Mouse (Mus musculus): Measurements from ENCODE around the gene Hnrnpll.

Hnrnpll gene

DNA sequence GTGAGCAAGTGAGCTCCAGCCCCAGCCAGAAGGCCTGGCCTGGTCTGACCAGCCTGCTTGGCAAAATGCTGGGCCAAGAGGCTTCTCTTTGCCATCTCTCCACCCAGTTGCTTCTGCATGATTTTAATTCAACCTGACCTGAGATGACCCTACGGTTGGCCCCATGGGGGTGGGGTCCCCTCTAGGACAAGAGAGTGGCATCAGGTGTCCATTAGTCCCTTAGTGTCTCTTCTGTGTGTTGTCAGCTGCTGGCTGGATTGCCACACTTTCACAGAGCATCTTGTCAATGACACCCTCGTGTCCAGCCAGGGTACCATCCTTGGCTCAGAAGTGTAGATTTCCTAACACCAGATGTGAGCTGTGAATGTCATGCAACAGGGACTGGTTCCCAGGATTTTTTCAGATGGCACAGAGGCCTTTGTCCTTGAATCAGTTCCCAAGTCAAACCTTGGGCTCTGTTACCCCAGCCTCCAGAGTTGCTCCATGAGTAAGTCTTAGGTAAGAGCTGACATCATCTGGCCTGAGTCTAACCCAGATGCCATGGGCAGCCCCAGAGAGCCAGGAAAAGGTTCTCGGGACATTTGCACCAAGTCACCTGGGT is 66.9 kb downstream of the Hnrnpll start:
- DNase-seq = no peak

GRCm38 (mm10) chr17:79992114-79992513 is 70.0 kb downstream of the Hnrnpll start:
- DNase-seq = no peak

DNA sequence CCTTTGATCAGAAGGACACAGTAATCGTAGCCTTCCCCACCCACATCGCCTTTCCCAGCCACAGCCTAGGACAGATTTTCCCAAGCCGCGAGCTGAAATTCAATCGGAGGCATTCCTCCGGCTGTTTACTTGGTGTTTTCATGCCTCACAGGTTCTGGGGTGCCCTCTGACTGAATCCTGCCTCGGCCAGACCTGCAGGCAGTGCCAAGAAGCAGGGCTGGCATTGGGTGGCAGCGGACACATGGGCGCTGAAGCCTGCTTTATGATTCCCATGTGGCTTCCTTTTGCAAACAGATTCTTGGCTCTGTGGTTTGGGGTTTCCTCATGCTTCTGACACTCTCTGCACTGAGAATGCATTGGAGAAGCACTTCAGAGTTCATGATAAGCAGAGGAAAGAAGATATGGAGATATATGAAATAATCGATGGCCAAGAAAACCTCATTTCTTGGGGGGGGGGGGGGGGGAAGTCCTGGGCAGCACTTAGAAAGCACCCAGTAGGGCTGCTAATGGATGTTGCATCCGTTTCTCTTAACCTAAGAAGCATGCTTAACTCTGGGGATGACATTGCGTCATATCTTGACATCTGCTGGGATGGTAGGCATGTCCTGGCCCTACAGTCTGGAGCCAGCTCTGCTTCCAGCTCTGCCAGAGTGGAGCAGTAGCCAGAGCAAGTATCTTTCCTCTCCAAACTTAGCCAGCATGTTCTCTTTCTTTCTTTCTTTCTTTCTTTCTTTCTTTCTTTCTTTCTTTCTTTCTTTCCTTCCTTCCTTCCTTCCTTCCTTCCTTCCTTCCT is 70.8 kb downstream of the Hnrnpll start:
- DNase-seq = peak; percentile 13 to 66

GRCm38 (mm10) chr17:79990161-79990560 is 72.0 kb downstream of the Hnrnpll start:
- DNase-seq = no peak

- no peak for DNase-seq
Observed at GRCm38 (mm10) chr17:79984450-79984849, 77.7 kb downstream of the Hnrnpll start.

GRCm38 (mm10) chr17:79982955-79983529 is 79.1 kb downstream of the Hnrnpll start:
- DNase-seq = no peak

DNA sequence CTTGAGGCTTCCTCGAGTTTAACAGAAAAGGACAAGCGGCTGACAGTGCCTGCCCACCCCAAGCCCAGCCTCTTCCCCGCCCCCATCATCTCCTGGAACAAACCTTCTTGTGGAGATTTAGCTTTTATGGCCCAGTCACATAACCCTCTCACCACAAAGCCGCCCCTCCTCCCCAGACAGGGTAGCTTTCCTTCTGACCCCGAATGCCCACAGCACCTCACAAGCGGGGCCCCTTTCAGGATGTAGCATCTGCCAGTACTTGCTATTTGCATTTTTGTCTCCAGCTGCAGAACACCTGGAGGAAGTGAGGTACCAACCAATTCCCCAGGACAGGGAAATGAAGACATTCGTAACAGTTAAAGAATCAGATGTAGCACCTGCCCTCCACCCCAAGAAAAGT is 79.6 kb downstream of the Hnrnpll start:
- no peak for DNase-seq

GRCm38 (mm10) chr17:79981758-79982481 is 80.2 kb downstream of the Hnrnpll start:
- DNase-seq = no peak

DNA sequence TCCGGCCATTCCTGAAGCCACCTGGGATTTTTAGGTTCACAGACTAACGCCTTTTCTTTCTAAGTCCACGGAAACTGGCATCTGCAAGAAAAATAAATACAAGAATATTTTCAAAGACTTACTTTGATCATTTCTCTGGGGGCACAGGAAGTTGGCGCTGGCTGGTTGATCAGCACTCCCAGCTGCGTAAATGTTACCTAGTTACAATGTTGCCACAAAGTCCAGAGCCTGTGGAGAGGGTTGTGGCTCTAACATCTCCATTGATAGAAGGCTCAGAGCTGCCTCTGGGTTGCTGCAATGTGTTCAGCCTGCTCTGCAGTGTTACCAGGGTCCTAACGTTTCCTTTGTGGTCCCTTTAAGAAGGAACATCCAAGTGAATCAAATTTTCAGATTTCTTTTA is 80.8 kb downstream of the Hnrnpll start:
- DNase-seq = no peak

DNA sequence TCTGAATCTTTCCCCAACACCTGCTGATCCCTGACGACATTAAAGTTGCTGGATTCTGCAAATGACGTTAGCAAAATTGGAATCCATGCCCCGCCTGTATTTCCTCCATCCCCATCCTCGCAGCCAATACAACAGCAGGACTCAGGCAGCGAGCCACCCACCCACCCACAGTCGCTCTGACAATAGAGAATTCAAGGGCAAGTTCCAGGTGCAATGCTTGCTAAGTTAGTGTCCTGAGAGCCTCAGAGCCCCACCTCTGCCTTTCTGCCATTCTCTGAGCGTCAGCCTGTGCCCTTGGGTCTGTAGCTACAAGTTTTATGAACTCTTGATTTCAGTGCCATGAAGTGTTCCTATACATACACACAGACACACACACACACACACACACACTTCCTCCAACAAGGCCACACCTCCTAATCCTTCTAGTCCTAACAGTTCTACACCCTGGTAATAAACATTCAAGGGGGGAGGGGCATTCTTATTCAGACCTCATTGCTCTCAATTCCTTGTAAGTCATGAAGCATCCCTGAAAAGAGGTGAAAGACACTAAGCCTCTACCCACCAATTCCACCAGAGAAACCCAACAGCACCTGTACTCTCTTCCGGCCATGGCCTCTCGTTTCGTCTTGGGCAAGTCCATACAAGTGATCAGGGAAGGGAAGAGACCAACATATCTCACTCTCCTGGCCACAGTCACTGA is 81.6 kb downstream of the Hnrnpll start:
- DNase-seq = peak in 1 of 2 experiments; percentile 54
